Mouse (Mus musculus): ENCODE data around the gene Mgl2. TPM values are rescaled to one million over a fixed set of nuclear protein-coding genes. Genes with fewer than 3 reads are reported as not detected.
"Not testable (repeated sequence)": the region's sequence is repeated elsewhere in the genome, so short reads cannot be mapped to it uniquely, and the experiment has no call there.

Mgl2 gene
- not detected for polyA plus RNA-seq (2017; shearing (Covaris generic))

GRCm38 (mm10) chr11:70129926-70130379 lies at the start of gene Mgl2:
Gene Mgl2, plus strand, starts transcription at chr11:70130329.
- ATAC-seq: no peak

- ATAC-seq: no peak
Observed at GRCm38 (mm10) chr11:70080803-70081590, 49.1 kb upstream of the Mgl2 start.

GRCm38 (mm10) chr11:70084563-70084962 lies 45.6 kb upstream of the Mgl2 start:
- ATAC-seq: no peak

- ATAC-seq: no peak
Observed at GRCm38 (mm10) chr11:70091986-70092783, 37.9 kb upstream of the Mgl2 start, which contains the start of gene Asgr2. Gene Asgr2, plus strand, starts transcription at chr11:70092644.

DNA sequence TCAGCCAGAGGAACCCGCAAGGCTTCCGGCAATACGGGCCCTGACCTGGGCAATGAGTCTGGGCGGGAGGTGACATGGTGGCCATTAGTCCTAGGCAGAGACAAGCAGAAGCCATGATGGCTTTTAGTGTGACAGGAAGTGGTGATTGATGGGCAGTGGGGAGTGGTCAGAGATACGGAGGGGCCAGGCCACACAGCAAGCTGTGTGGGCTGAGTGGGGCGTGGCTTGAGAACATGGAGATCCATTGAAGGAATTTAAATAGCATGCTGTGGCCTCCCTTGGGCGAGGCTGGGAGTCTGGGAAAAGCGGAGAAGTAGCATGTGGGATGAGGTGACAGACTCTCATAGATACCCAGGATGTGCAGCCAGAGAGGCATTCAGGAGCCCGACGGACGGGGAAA lies 32.7 kb upstream of the Mgl2 start:
- no peak for ATAC-seq

- no peak for ATAC-seq
Observed at GRCm38 (mm10) chr11:70099102-70099501, 31.0 kb upstream of the Mgl2 start.

DNA sequence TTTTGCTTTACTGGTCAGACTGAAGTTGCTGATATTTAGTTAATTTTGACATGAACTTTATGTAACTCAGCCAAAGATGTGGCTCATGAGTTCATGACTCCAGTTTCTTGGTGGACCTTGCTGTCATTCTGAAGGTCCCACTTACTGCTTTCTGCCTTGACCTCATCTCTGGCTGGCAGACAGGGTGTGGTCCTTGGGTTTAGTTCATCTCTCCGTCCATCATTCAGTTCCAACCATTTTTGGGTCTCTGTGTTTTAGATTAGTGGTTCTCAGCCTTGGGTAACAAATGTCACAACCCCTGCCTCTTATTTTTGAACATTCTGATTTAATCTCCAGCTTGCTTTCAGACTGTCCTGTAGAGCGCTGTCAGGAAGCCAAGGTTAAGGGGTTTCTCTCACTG lies 30.3 kb upstream of the Mgl2 start:
- no peak for ATAC-seq

- no peak for ATAC-seq
Observed at GRCm38 (mm10) chr11:70103701-70104315, 26.3 kb upstream of the Mgl2 start.

GRCm38 (mm10) chr11:70107085-70107484 lies 23.0 kb upstream of the Mgl2 start:
- ATAC-seq: no peak

DNA sequence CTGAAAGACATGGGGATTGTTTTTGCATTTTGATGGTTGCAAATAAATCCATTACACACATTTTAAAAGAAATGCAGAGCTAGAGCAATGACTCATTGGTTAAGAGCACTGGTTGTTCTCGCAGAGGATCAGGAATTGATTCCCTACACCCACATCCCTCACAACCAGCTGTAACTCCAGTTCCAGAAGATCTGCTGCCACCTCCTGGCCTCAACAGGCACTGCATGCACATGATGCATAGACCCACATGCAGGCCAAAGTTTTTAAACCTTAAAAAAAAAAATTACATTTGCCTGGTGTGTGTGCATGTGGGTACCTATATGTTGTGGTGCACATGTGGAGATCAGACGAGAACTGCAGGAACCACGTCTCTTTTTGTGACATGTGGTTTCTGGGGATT lies 20.0 kb upstream of the Mgl2 start:
- no peak for ATAC-seq

- no peak for ATAC-seq
Observed at GRCm38 (mm10) chr11:70114562-70114961, 15.6 kb upstream of the Mgl2 start.

- no peak for ATAC-seq
Observed at GRCm38 (mm10) chr11:70115901-70116300, 14.2 kb upstream of the Mgl2 start.

DNA sequence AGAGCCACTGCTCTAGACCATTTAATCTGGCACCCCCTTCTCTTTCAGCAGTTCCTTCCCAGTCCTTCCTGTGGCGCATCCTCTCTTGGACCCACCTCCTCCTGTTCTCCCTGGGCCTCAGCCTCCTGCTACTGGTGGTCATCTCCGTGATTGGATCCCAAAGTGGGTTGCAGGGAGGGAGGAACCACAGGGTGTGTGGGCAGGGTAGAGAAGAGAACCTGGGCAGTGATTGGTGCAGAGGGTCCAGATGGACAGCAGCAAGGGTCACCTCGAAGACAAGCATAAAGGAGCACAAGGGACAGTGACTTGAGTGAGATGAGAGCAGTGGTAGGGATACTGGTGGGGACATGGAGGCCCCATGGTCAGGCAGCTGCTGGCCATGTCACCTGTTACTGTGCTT lies 4.9 kb downstream of the Mgl2 start:
- not testable (repeated sequence) for ATAC-seq

DNA sequence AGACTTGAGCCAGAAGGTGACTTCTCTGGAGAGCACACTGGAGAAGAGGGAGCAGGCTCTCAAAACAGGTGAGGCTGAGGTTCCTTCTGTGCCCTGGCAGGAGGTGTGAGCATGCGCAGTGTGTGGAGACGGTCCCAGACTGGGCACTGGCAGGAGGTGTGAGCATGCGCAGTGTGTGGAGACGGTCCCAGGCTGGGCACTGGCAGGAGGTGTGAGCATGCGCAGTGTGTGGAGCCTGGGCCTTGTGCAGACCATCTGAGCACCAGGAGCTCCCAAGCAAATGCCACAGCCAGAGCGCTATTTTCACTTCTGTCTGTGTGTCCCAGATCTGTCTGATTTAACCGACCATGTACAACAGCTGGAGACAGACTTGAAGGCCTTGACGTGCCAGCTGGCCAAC lies 5.8 kb downstream of the Mgl2 start:
- ATAC-seq: not testable (repeated sequence)

DNA sequence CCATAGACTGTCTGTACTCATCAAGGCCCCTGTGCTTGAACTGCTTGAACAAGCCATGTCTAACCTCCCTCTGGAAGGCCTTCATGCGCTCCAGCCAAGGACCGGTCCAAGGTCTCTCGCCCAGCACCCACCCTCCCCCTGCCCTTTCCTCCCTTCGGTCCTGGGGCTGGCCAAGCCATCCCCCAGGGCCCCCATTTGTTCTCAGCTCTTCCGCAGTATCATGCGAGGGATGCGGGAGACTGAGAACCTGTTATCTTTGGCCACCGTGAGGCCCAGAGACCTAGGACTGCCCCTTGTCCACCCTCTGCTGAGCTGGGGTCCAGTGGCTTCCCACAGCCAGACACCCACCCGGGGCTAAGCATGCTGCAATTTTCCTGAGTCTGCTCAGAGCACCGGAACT lies 9.0 kb downstream of the Mgl2 start:
- ATAC-seq: no peak

GRCm38 (mm10) chr11:70151072-70151471 lies 20.9 kb downstream of the Mgl2 start:
- no peak for ATAC-seq

DNA sequence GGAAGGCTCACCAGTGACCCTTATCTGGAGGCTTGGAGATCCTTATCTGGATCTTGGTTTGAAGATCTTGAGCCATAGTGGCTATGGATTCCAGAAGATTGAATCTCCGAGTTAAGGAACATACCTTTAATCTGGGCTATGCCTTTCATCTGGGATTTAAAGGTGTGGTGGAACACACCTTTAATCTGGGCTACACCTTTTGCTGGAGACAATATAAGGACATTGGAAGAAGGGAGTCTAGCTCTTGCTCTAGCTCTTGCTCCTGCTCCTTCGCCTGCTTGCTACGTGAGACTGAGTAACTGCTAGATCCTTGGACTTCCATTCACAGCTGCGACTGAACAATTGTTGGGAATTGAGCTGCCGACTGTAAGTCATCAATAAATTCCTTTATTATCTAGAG lies 25.8 kb downstream of the Mgl2 start, which contains the start of gene Clec10a:
Gene Clec10a (plus strand): TSS at position 301 of the 400 bp plus-strand sequence.
- ATAC-seq: not testable (repeated sequence)

- no peak for ATAC-seq
Observed at GRCm38 (mm10) chr11:70162336-70162735, 32.2 kb downstream of the Mgl2 start.

- ATAC-seq: no peak
Observed at GRCm38 (mm10) chr11:70165972-70166921, 36.1 kb downstream of the Mgl2 start.

DNA sequence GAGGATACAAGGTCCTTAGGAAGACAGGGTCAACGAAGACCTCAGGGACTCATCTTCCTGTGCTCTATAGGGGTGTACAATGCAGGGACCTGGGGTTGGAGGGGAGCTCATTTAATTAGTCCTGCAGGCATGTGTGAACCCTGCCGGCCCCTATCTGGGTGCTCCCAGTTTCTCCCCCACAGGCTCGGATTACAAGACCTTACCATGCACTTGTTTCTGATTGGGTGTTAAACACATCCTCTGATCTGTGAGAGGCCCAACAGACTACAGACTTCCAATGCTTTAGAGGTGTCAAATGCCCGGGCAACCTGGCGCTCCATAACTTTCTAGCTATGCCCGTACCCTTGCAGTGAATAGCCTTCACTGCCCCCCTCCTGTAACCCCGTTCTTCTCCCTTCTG lies 38.0 kb downstream of the Mgl2 start:
- no peak for ATAC-seq

- not testable (repeated sequence) for ATAC-seq
Observed at GRCm38 (mm10) chr11:70169471-70169870, 39.3 kb downstream of the Mgl2 start.

- no peak for ATAC-seq
Observed at GRCm38 (mm10) chr11:70170291-70170690, 40.2 kb downstream of the Mgl2 start.

Measured in CD4-positive, CD25-positive, alpha-beta regulatory T cell, adult 4 months (primary cell).